Mouse (Mus musculus) heart, adult 2 months (tissue): ENCODE measurements at regions not wholly inside any gene's neighbourhood (a gene's known extent, or its start where the extent isn't known, plus 50 kb on each side); places are given as distances from the start of the nearest gene placed in this dataset.

Experiments
- CTCF ChIP-seq: fragments of 200-600 bp; IDR thresholded peaks from 2 replicates; pipeline ENCODE4 v1.8.1; 2022; ENCODE audit warnings: antibody characterized with exemption, mild to moderate bottlenecking, moderate library complexity
- POLR2A ChIP-seq: fragments of 200-500 bp; IDR thresholded peaks from 2 replicates; pipeline ENCODE4 v1.6.1; 2011; ENCODE audit warnings: mild to moderate bottlenecking, low read depth, low read length, control low read depth; ENCODE audit not compliant: insufficient read depth

DNA sequence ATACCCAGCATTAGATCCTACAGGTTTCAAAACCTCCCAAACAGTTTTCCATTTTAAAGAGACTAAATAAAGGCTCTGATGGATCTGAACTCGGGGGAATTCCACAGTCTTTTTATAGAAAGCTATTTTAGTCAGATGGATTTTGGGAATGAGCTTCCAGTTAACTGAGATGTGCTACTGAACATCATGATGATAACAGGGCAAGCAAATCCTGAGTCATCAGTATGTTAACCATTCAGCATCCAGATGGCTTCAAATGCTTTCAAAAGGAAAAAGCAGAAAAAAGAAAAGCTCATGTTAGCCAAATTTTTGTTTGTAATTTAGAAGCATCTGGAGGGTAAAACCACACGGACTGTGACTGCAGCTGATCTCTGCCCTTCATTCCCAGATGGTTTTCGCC lies 766.7 kb downstream of the Efnb2 start:
- TF ChIP-seq CTCF (no peak), POLR2A (no peak)
